Mouse (Mus musculus) spleen, adult 2 months (tissue): ENCODE data around the gene Prkag2. TPM values are rescaled to one million over a fixed set of nuclear protein-coding genes. Genes with fewer than 3 reads are reported as not detected.

ENCODE experiments used
- DNase-seq, 2 experiments: peaks; one replicate each; pipeline versions ENCODE4 v3.0.0 to v3.0.0-alpha.2; 2012 to 2021; ENCODE audit warnings: low spot score in 2 of 2, low read depth in 1 of 2
- H3K27ac ChIP-seq: fragments of 200-500 bp; 2 replicates; pipeline ENCODE4 v1.5.1; 2012; ENCODE audit warnings: low read length, inconsistent platforms; ENCODE audit not compliant: insufficient read depth
- H3K27me3 ChIP-seq: fragments of 200-500 bp; 2 replicates; pipeline ENCODE4 v1.6.1; 2012; ENCODE audit warnings: mild to moderate bottlenecking, moderate library complexity, low read length, inconsistent platforms; ENCODE audit not compliant: control insufficient read depth, insufficient read depth
- H3K36me3 ChIP-seq: fragments of 200-500 bp; 2 replicates; pipeline ENCODE4 v1.6.1; 2012; ENCODE audit warnings: mild to moderate bottlenecking, low read length, inconsistent platforms; ENCODE audit not compliant: control insufficient read depth, insufficient read depth
- H3K4me1 ChIP-seq: fragments of 200-500 bp; 2 replicates; pipeline ENCODE4 v1.6.1; 2011; ENCODE audit warnings: inconsistent platforms; ENCODE audit not compliant: control insufficient read depth, insufficient read depth, insufficient read length
- H3K4me3 ChIP-seq: fragments of 200-500 bp; 2 replicates; pipeline ENCODE4 v1.5.1; 2011; ENCODE audit warnings: mild to moderate bottlenecking, inconsistent platforms; ENCODE audit not compliant: insufficient read depth, insufficient read length; ENCODE audit errors: extremely low read depth
- CTCF ChIP-seq: fragments of 200-500 bp; IDR thresholded peaks from 2 replicates; pipeline ENCODE4 v1.5.1; 2011; ENCODE audit warnings: mild to moderate bottlenecking, inconsistent platforms; ENCODE audit not compliant: insufficient read depth, insufficient read length, insufficient replicate concordance; ENCODE audit errors: extremely low read depth
- POLR2A ChIP-seq: fragments of 200-500 bp; IDR thresholded peaks from 2 replicates; pipeline ENCODE4 v1.6.1; 2011; ENCODE audit warnings: low read depth, low read length, inconsistent platforms
- WGBS: fragments of 180-500 bp; shearing (Covaris S2); methylation state at CpG from one replicate; pipeline ENCODE4 v1.1.7; 2018; 5-methylcytosine and 5-hydroxymethylcytosine counted together
- polyA plus RNA-seq: library from polyadenylated mRNA; depleted of rRNA; stranded (reverse); fragments of >200 nt; gene quantifications from 2 replicates; pipeline ENCODE4 v1.2.3, GENCODE M21; 2012

The Prkag2 gene
- polyA plus RNA-seq, 1 experiment, result 7.7 TPM

- TF ChIP-seq CTCF (no peak), POLR2A (no peak)
- Histone ChIP-seq H3K27me3 (no peaks in the 10 kb centered on the region), H3K36me3 (no peaks in the 10 kb centered on the region), H3K4me1 (no peaks in the 10 kb centered on the region; the same call in 1 of the 2 replicates), H3K27ac (no peak overlapping the region), H3K4me3 (no peak overlapping the region)
- DNase-seq, result no peak
- WGBS, result 89% methylated on average over 13 of the region's 13 CpGs
These were observed 12.3 kb downstream of the Prkag2 start for GRCm38 (mm10) chr5:25088111-25088510.

- no peak for DNase-seq
- H3K4me3 ChIP-seq, result no peak overlapping the region
- no peak overlapping the region for H3K27ac ChIP-seq
- no peaks in the 10 kb centered on the region for H3K27me3 ChIP-seq
- no peak for TF ChIP-seq CTCF
- no peak for TF ChIP-seq POLR2A
- H3K4me1 ChIP-seq, result no peaks in the 10 kb centered on the region
- no peaks in the 10 kb centered on the region for H3K36me3 ChIP-seq
- WGBS, result 84% methylated on average over 7 of the region's 7 CpGs
These were observed 13.4 kb downstream of the Prkag2 start for GRCm38 (mm10) chr5:25087064-25087463.

- Histone ChIP-seq H3K36me3 (no peaks in the 10 kb centered on the region), H3K4me3 (no peak overlapping the region), H3K27ac (no peak overlapping the region), H3K27me3 (no peaks in the 10 kb centered on the region), H3K4me1 (peaks cover under 1% of the 10 kb centered on the region; the same call in 1 of the 2 replicates)
- 66% methylated on average over 4 of the region's 4 CpGs for WGBS
- no peak for DNase-seq
- TF ChIP-seq CTCF, result no peak
- TF ChIP-seq POLR2A, result no peak
These were observed 14.2 kb downstream of the Prkag2 start for GRCm38 (mm10) chr5:25086234-25086633.

- no peak overlapping the region for H3K27ac ChIP-seq
- DNase-seq, result no peak
- H3K27me3 ChIP-seq, result no peaks in the 10 kb centered on the region
- TF ChIP-seq POLR2A, result no peak
- TF ChIP-seq CTCF, result no peak
- no peaks in the 10 kb centered on the region for H3K36me3 ChIP-seq
- H3K4me3 ChIP-seq, result no peak overlapping the region
- 88% methylated on average over 10 of the region's 10 CpGs for WGBS
- H3K4me1 ChIP-seq, result peaks cover 7% of the 10 kb centered on the region; the same call in 1 of the 2 replicates
These were observed 15.3 kb downstream of the Prkag2 start for GRCm38 (mm10) chr5:25085170-25085569.

- Histone ChIP-seq H3K36me3 (no peaks in the 10 kb centered on the region), H3K27ac (no peak overlapping the region), H3K27me3 (no peaks in the 10 kb centered on the region), H3K4me3 (no peak overlapping the region), H3K4me1 (peaks cover 7% of the 10 kb centered on the region; the same call in 1 of the 2 replicates)
- no peak for TF ChIP-seq POLR2A
- TF ChIP-seq CTCF, result no peak
- WGBS, result 65% methylated on average over 7 of the region's 7 CpGs
- no peak for DNase-seq
These were observed 16.6 kb downstream of the Prkag2 start for GRCm38 (mm10) chr5:25083816-25084215.

- H3K27me3 ChIP-seq, result no peaks in the 10 kb centered on the region
- DNase-seq, result no peak
- H3K27ac ChIP-seq, result no peak overlapping the region
- TF ChIP-seq CTCF (peak; percentile 22; the same call in 1 of the 2 replicates), POLR2A (no peak)
- no peak overlapping the region for H3K4me3 ChIP-seq
- 47% methylated on average over 2 of the region's 2 CpGs for WGBS
- H3K4me1 ChIP-seq, result peaks cover 7% of the 10 kb centered on the region; the same call in 1 of the 2 replicates
- H3K36me3 ChIP-seq, result no peaks in the 10 kb centered on the region
These were observed 17.9 kb downstream of the Prkag2 start for GRCm38 (mm10) chr5:25082542-25082941.

GRCm38 (mm10) chr5:25081545-25081944 is 18.9 kb downstream of the Prkag2 start:
- peaks cover 7% of the 10 kb centered on the region; the same call in 1 of the 2 replicates for H3K4me1 ChIP-seq
- DNase-seq, result peak; percentile 67 to 76
- WGBS, result 8% methylated on average over 16 of the region's 16 CpGs
- no peaks in the 10 kb centered on the region for H3K27me3 ChIP-seq
- H3K36me3 ChIP-seq, result no peaks in the 10 kb centered on the region
- TF ChIP-seq CTCF (no peak), POLR2A (0 out of 2 replicates have a peak, but pooled peaks have one; percentile 9)
- H3K27ac ChIP-seq, result 0 out of 2 replicates have a peak overlapping the region, but pooled peaks have one; percentile 35
- peak overlapping the region; percentile 21; the same call in 1 of the 2 replicates for H3K4me3 ChIP-seq
